Mouse (Mus musculus) liver, postnatal 0 days (tissue): ENCODE data around the gene Cdc73.

Experiments used
- CTCF ChIP-seq: sonication (generic); IDR thresholded peaks from 2 replicates; pipeline ENCODE4 v1.5.1; 2016; ENCODE audit warnings: antibody characterized with exemption, low read depth
- EP300 ChIP-seq: IDR thresholded peaks from 2 replicates; pipeline ENCODE4 v1.6.1; 2016; ENCODE audit warnings: antibody characterized with exemption, low read depth, mild to moderate bottlenecking

DNA sequence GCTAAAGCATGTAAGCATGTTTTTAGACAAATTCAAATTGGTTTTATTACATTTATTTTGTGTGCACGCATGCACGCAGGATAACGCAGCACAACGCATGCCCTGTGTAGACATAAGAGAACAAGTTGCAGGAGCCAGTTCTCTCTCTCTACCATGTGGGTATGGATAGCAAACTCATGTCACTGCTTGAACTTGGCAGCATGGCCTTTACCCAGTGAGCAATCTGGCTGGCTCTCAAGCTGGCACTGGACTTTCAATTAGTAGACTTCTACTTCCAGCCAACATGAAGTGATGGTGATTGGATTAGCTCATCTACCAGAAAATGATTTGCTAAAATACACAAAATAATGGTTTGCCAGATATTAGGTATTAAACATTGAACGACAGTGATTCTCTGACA is 21.6 kb downstream of the Cdc73 start:
- no peak for TF ChIP-seq CTCF
- TF ChIP-seq EP300 = no peak
